Mouse (Mus musculus): ENCODE results near the gene Col27a1. TPM values are rescaled to one million over a fixed set of nuclear protein-coding genes. Genes with fewer than 3 reads are reported as not detected.

Col27a1 gene
- polyA plus RNA-seq, 1 experiment from 2014 or later, result 3.0 TPM

GRCm38 (mm10) chr4:63205583-63205982 is 8.2 kb upstream of the Col27a1 start:
- Histone ChIP-seq H3K9me3 (no peaks in the 10 kb centered on the region), H3K9ac (no peak overlapping the region), H3K4me2 (no peak overlapping the region), H3K36me3 (no peaks in the 10 kb centered on the region), H3K4me3 (no peak overlapping the region), H3K4me1 (replicated peaks) (peaks cover 11% of the 10 kb centered on the region; the same call in 1 of the 2 replicates), H3K27ac (replicated peaks) (no peak overlapping the region), H3K27me3 (no peaks in the 10 kb centered on the region; the same call in 1 of the 2 replicates)
- ATAC-seq (ENCODE audit: low read depth), result no peak
- 53% methylated on average over 7 of the region's 7 CpGs for WGBS

- Histone ChIP-seq H3K36me3 (no peaks in the 10 kb centered on the region), H3K4me1 (replicated peaks) (peaks cover 29% of the 10 kb centered on the region), H3K4me3 (peak overlapping the region; percentile 66), H3K27me3 (peaks cover 70% of the 10 kb centered on the region), H3K4me2 (peak overlapping the region; percentile 100), H3K9me3 (no peaks in the 10 kb centered on the region), H3K27ac (replicated peaks) (peak overlapping the region; percentile 6; the same call in 1 of the 2 replicates), H3K9ac (peak overlapping the region; percentile 80)
- WGBS, result under 1% methylated on average over 69 of the region's 71 CpGs
- ATAC-seq (ENCODE audit: low read depth), result peak; percentile 66
Observed at GRCm38 (mm10) chr4:63215185-63215992, 1.6 kb downstream of the Col27a1 start.

DNA sequence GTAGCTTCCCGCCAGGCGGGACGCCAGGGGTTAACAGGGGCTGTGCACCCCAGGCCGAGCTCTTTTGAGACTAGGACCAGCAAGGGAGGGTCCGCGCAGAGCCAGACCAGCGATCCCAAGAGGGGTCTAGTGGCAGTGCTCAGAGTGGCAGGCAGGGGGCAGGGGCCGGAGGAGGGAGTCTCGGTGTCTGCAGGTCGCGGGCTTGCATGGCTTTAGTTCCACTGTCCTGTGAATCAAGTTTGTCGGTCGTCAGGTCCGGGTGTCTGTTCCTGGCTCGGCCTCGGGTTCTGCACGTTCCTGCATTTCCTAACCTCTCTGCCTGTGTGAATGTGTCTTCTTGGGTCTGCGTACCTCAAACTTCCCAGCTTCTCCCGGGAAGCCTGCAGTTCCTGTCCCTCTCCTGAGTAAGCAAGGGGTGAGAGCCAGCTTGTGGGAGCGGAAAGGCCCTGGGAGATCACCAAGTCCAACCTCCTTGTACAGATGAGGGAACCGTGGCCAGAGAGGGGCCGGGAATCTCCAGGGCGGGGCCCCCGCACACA is 2.3 kb downstream of the Col27a1 start:
- Histone ChIP-seq H3K36me3 (no peaks in the 10 kb centered on the region), H3K27ac (replicated peaks) (peak overlapping the region; percentile 6; the same call in 1 of the 2 replicates), H3K4me1 (replicated peaks) (peaks cover 29% of the 10 kb centered on the region), H3K27me3 (peaks cover 68% of the 10 kb centered on the region), H3K9me3 (no peaks in the 10 kb centered on the region), H3K4me3 (peak overlapping the region; percentile 66), H3K9ac (peak overlapping the region; percentile 80), H3K4me2 (peak overlapping the region; percentile 100)
- WGBS, result 1% methylated on average over 24 of the region's 24 CpGs
- ATAC-seq (ENCODE audit: low read depth), result peak; percentile 71

GRCm38 (mm10) chr4:63216566-63216965 is 2.8 kb downstream of the Col27a1 start:
- H3K4me3 ChIP-seq, result peak overlapping the region; percentile 66
- 32% methylated on average over 9 of the region's 9 CpGs for WGBS
- H3K36me3 ChIP-seq, result no peaks in the 10 kb centered on the region
- peak overlapping the region; percentile 80; the same call in 1 of the 2 replicates for H3K9ac ChIP-seq
- H3K4me1 ChIP-seq (replicated peaks), result peaks cover 29% of the 10 kb centered on the region
- H3K9me3 ChIP-seq, result no peaks in the 10 kb centered on the region
- H3K4me2 ChIP-seq, result peak overlapping the region; percentile 100
- no peak for ATAC-seq (ENCODE audit: low read depth)
- H3K27me3 ChIP-seq, result peaks cover 63% of the 10 kb centered on the region
- H3K27ac ChIP-seq (replicated peaks), result no peak overlapping the region

GRCm38 (mm10) chr4:63217513-63217912 is 3.7 kb downstream of the Col27a1 start:
- H3K36me3 ChIP-seq, result no peaks in the 10 kb centered on the region
- no peaks in the 10 kb centered on the region for H3K9me3 ChIP-seq
- no peak for ATAC-seq (ENCODE audit: low read depth)
- peaks cover 35% of the 10 kb centered on the region for H3K4me1 ChIP-seq (replicated peaks)
- H3K4me2 ChIP-seq, result peak overlapping the region; percentile 100; the same call in 1 of the 2 replicates
- H3K27me3 ChIP-seq, result peaks cover 53% of the 10 kb centered on the region
- H3K27ac ChIP-seq (replicated peaks), result no peak overlapping the region
- no peak overlapping the region for H3K9ac ChIP-seq
- WGBS, result 89% methylated on average over 6 of the region's 6 CpGs
- no peak overlapping the region for H3K4me3 ChIP-seq

GRCm38 (mm10) chr4:63219059-63219458 is 5.3 kb downstream of the Col27a1 start:
- peaks cover 38% of the 10 kb centered on the region for H3K27me3 ChIP-seq
- H3K4me1 ChIP-seq (replicated peaks), result peaks cover 31% of the 10 kb centered on the region
- H3K4me3 ChIP-seq, result no peak overlapping the region
- no peak overlapping the region for H3K9ac ChIP-seq
- no peak for ATAC-seq (ENCODE audit: low read depth)
- no peaks in the 10 kb centered on the region for H3K9me3 ChIP-seq
- no peak overlapping the region for H3K4me2 ChIP-seq
- WGBS, result 61% methylated on average over 3 of the region's 3 CpGs
- no peak overlapping the region for H3K27ac ChIP-seq (replicated peaks)
- H3K36me3 ChIP-seq, result no peaks in the 10 kb centered on the region

DNA sequence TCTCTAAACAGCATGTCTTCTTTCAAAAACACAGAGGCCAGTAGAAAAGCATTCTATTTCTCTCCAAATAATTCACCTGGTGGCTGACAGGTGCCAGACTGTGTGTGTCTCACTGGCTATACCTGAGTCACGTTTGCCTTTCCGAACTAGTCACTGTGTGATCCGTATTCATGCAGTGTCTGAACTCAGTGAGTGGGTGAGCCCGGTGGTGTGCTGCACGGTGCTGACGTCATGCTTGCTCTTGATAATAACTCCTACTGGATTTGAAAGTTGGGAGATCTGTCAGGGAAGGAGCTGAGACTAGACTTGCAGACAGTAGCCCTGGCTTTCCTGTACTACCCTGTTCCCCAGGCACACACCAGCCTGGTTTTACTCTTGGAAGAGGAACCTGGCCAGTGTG is 5.8 kb downstream of the Col27a1 start:
- ATAC-seq (ENCODE audit: low read depth), result no peak
- H3K9me3 ChIP-seq, result no peaks in the 10 kb centered on the region
- 91% methylated on average over 6 of the region's 6 CpGs for WGBS
- no peak overlapping the region for H3K4me3 ChIP-seq
- peaks cover 32% of the 10 kb centered on the region for H3K27me3 ChIP-seq
- no peak overlapping the region for H3K27ac ChIP-seq (replicated peaks)
- H3K9ac ChIP-seq, result no peak overlapping the region
- H3K4me2 ChIP-seq, result no peak overlapping the region
- no peaks in the 10 kb centered on the region for H3K36me3 ChIP-seq
- peaks cover 25% of the 10 kb centered on the region for H3K4me1 ChIP-seq (replicated peaks)

DNA sequence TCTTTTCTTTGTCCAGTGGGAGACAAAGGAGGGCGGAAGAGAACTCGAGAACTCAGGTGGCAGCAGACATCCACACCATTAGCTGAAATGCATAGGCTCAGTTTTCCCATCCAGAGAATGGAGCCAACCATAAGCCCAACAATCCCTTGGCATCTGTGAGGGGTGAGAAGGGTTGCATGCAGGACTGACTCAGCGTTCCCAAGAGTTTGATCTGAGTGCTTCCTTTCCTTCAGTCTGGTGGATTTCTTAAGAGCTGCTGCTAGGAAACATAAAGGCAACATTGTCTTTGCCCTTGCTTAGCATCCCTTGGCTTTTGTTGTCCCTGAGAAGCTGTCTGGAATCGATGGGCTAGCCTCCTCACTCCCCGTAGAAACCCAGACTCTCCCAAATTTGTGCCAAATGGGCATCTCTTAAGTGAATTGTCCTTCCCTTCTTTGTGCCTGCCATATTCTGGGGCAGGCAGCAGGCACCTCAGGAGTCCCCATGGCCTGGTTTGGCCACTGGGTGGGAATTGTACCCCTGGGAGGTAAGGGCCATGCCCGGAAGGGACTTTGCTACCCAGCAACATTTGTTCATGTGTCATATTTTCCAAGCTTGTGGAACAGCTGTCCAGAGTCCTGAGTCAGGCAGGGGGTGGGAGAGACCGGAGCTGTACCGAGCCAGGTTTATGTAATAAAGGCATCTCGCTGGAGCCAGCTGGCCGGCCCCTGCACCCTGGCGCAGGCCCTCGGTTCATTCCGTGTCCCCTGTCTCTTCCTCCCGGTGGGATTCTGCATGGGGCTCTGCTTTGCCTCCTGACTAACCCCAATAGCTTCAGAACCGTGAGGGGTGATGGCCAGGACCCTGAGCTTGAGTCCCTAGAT is 7.5 kb downstream of the Col27a1 start:
- Histone ChIP-seq H3K4me2 (no peak overlapping the region), H3K27ac (replicated peaks) (no peak overlapping the region), H3K36me3 (no peaks in the 10 kb centered on the region), H3K9me3 (no peaks in the 10 kb centered on the region), H3K4me3 (no peak overlapping the region), H3K9ac (peak overlapping the region; percentile 17; the same call in 1 of the 2 replicates), H3K4me1 (replicated peaks) (peaks cover 23% of the 10 kb centered on the region), H3K27me3 (peaks cover 22% of the 10 kb centered on the region)
- no peak for ATAC-seq (ENCODE audit: low read depth)
- WGBS, result 80% methylated on average over 15 of the region's 15 CpGs

- H3K4me3 ChIP-seq, result no peak overlapping the region
- 65% methylated on average over 8 of the region's 8 CpGs for WGBS
- no peak overlapping the region for H3K9ac ChIP-seq
- no peaks in the 10 kb centered on the region for H3K9me3 ChIP-seq
- peaks cover 29% of the 10 kb centered on the region for H3K4me1 ChIP-seq (replicated peaks)
- H3K27me3 ChIP-seq, result peaks cover 13% of the 10 kb centered on the region
- H3K4me2 ChIP-seq, result no peak overlapping the region
- H3K27ac ChIP-seq (replicated peaks), result no peak overlapping the region
- ATAC-seq (ENCODE audit: low read depth), result no peak
- H3K36me3 ChIP-seq, result no peaks in the 10 kb centered on the region
Observed at GRCm38 (mm10) chr4:63222246-63222645, 8.4 kb downstream of the Col27a1 start.

- Histone ChIP-seq H3K4me2 (no peak overlapping the region), H3K9me3 (no peaks in the 10 kb centered on the region), H3K36me3 (no peaks in the 10 kb centered on the region), H3K9ac (no peak overlapping the region), H3K4me1 (replicated peaks) (peaks cover 50% of the 10 kb centered on the region), H3K4me3 (no peak overlapping the region), H3K27me3 (no peaks in the 10 kb centered on the region), H3K27ac (replicated peaks) (no peak overlapping the region)
- 84% methylated on average over 10 of the region's 10 CpGs for WGBS
- ATAC-seq (ENCODE audit: low read depth), result no peak
Observed at GRCm38 (mm10) chr4:63225373-63225772, 11.6 kb downstream of the Col27a1 start.

- no peak for ATAC-seq (ENCODE audit: low read depth)
- no peak overlapping the region; the same call in 1 of the 2 replicates for H3K27ac ChIP-seq (replicated peaks)
- 72% methylated on average over 8 of the region's 8 CpGs for whole genome bisulfite sequencing
Observed at GRCm38 (mm10) chr4:63226164-63226882, 12.5 kb downstream of the Col27a1 start.

More at GRCm38 (mm10) chr4:63226164-63226882, 12.5 kb downstream of the Col27a1 start:
- Histone ChIP-seq H3K4me1 (replicated peaks) (peaks cover 60% of the 10 kb centered on the region), H3K36me3 (no peaks in the 10 kb centered on the region), H3K9me3 (no peaks in the 10 kb centered on the region), H3K4me3 (no peak overlapping the region), H3K9ac (no peak overlapping the region), H3K4me2 (no peak overlapping the region), H3K27me3 (no peaks in the 10 kb centered on the region)
